Mouse (Mus musculus) 3134 (cell line): ENCODE results near the gene Aim2.

Experiments used
- DNase-seq: peaks from one replicate; pipeline ENCODE4 v3.0.0-alpha.2; 2011; ENCODE audit warnings: low spot score; ENCODE audit not compliant: insufficient read length; ENCODE audit errors: extremely low read depth

Aim2 gene

DNA sequence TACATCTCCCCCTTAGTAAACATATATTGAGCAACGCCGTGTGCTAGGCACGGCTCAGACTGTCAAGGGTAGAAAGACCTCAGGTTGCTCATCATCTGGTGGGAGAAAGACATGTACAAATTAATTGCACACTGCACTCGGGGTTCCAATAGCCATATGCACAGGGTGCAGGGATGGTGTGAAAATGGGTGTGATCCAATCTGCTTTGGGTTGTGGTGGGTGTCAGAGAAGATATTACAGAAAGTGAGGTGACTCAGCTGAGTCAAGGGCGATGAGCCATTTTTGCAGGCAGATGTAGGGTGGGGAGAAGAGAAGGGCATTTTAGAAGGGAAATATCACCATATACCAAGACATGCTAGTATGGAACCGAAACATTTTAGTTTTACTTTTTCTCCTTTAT, 30.8 kb downstream of the Aim2 start:
- no peak for DNase-seq

DNA sequence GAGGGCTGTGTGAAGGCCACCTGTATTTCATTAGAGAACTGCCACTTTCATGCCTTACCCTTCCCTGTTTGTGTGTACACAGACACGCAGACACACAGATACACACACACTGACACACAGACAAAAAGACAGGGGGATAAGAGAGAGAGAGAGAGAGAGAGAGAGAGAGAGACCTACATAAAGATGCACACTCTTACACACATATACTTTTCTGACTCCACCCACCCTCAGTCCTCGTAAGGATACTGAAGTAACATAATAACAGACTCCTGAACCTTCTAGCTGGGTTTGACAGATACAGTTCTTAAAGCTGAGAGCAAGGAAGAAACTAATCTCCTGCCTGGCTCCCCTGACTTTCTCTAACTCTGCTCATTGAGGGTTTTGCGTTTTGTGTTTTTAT, 38.8 kb downstream of the Aim2 start:
- no peak for DNase-seq

DNA sequence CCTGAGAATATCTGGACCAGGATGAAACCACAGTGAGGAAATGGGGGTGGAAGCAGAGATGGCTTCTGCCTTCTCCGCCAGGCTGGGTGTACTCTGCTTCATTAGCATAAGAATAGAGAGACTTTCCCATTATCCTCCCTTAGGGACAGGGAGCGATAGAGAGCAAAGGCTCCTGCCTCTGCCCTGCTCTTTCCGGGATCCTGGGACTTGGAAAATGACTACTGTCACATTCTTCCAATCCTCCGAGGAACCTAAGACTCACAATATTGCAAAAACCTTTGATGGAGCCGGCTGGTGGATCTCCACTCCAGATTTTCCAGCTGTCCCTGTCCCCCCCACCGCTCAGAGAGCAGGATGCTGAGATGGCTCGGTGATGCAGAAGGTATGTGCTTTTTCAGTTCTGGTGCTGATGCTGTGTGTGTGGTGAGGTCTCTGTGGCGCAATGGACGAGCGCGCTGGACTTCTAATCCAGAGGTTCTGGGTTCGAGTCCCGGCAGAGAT, 39.3 kb downstream of the Aim2 start:
- DNase-seq: no peak

- DNase-seq: peak; percentile 40
These were observed 41.1 kb downstream of the Aim2 start for GRCm38 (mm10) chr1:173391754-173392153.

GRCm38 (mm10) chr1:173398323-173398970, 47.8 kb downstream of the Aim2 start:
- DNase-seq: no peak

DNA sequence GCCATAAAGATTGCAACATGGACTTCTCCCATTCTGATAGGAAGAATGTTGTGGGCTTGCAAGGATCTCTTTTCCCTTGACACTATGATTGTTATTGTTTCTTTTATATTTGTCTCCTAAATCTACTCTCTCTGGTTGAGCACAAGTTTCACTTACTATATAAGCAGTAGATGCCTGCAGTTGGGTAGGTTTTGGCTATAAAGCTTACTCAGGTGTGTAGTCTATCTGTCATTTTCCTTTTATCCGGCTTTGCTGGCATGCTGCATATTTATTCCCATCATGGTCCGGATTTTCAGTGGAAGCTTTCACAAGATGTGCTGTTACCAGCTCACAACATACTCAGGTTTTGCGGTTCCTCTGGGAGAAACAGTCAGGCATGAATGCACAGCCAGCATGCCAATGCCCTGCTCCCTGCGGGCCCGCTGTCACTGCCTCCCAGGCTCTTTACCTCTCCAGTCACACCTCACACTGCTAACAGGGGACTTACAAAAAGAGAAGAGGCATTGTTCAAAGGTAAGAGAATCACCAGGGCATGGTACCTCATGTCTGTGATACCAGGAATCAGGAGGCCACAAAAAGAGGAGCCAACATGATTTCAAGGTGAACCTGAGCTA, 54.1 kb downstream of the Aim2 start:
- DNase-seq: no peak

- DNase-seq: peak; percentile 27
These were observed 58.4 kb downstream of the Aim2 start for GRCm38 (mm10) chr1:173409066-173409465.

DNA sequence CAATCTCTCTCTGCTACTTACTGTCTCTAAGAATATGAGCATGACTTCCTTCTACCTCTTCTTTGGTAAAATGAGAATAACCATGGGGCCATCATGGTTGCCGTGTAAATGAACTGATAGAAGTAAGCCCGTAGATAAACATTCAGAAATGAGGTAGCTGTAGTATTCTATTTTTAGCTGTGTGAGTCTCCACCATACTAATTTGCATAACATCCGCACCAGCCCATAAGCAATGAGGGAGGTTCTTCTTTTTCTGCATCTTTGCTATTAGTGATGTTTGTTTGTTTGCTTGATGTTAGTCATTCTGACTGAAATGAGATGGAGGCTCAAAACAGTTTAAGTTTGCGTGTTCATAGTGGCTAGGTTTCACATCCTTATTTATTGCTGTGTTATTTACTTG, 61.2 kb downstream of the Aim2 start:
- no peak for DNase-seq

DNA sequence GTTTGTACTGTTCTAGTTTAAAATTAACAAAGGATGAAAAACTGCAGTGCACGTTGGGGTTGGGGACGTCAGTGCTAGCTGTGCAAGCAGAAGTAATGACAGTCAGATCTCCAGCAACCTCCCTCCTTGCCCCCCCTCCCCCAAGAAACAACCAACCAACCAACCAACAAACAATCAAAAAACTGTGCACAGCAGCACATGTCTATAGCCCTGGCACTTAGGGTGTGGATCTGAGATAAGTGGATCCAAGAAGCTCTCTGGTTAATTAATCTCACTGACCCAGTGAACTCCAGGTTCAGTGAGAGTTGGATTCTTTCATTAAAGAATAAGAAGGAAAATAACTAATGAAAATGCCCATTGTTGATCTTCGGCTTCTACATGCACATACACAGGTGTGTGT, 64.0 kb downstream of the Aim2 start:
- DNase-seq: no peak

DNA sequence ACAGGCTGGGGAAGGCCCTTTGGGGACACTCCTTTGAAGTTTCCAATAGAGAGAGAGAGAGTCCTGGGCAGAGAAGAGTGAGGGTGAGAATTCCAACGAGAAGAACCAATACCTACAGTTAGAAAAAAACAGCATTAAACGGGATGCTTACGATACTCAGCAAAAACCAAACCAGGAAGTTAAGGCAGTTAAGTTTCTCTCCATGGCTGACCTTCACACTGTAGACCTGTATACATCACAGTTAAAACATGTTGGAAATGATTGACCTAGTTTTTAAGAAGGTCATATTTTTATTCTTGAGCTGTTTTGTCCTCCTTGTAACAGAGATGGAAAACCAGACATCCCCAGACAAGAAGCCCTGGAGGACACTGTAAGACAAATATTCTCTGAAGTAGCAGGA, 67.8 kb downstream of the Aim2 start:
- no peak for DNase-seq

GRCm38 (mm10) chr1:173418936-173419621, 68.4 kb downstream of the Aim2 start:
- DNase-seq: no peak

GRCm38 (mm10) chr1:173420374-173420773, 69.7 kb downstream of the Aim2 start:
- peak; percentile 82 for DNase-seq

- DNase-seq: no peak
These were observed 75.7 kb downstream of the Aim2 start for GRCm38 (mm10) chr1:173426345-173426744.

- no peak for DNase-seq
These were observed 76.7 kb downstream of the Aim2 start for GRCm38 (mm10) chr1:173427385-173427784.

GRCm38 (mm10) chr1:173429995-173430699, 79.5 kb downstream of the Aim2 start:
- DNase-seq: no peak

- no peak for DNase-seq
These were observed 81.7 kb downstream of the Aim2 start for GRCm38 (mm10) chr1:173432411-173432810.

- DNase-seq: peak; percentile 57
These were observed 86.7 kb downstream of the Aim2 start for GRCm38 (mm10) chr1:173437161-173437953.

DNA sequence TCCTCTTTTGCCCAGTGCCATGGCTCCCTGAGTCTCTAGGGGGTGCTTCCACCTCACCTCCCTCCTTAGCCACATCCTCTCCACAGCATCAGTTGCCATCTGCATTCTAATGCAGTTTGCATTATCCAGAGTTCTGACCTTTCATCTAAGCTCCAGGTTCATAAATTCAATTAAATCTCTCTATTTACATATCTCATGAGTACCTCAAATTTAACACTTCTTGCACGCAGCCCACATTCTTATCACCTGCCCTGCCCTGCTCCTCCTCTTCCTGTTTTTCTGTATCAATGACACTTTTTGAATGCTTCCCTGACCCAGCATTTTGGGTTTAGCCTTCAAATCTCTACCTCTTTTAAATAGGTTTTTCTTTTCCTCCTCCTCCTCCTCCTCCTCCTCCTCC, 90.0 kb downstream of the Aim2 start:
- DNase-seq: no peak

GRCm38 (mm10) chr1:173441210-173441609, 90.5 kb downstream of the Aim2 start:
- no peak for DNase-seq

DNA sequence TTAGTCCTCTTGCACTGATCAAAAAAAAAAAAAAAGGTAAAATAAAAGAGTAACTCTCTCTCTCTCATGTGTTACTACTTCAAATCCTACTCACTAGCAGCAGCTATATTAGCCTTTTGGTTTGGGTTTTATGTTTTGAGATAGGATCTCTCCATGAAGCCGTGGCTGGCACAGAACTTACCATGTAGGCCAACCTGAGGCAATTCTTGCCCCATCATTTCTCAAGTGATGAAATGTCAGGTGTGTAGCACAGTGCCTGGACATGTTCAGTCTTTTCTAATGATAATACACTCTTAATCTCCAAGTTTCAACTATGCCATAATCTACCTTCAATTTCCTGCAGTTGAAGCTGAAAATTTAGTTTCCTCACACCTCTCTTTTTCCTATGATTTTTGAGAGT, 92.4 kb downstream of the Aim2 start:
- DNase-seq: no peak

GRCm38 (mm10) chr1:173447067-173447466, 96.4 kb downstream of the Aim2 start:
- no peak for DNase-seq
